Mouse (Mus musculus) urinary bladder, postnatal 4 days (tissue): Measurements from ENCODE around the gene Eif3c.

Experiments used
- DNase-seq, 2 experiments: peaks; one replicate each; pipeline ENCODE4 v3.0.0; 2021 to 2022; ENCODE audit warnings: low spot score in 2 of 2

Gene Eif3c

GRCm38 (mm10) chr7:126554796-126555195, 11.4 kb downstream of the Eif3c start:
- no peak for DNase-seq

GRCm38 (mm10) chr7:126545631-126546030, 20.6 kb downstream of the Eif3c start:
- DNase-seq, result no peak

- DNase-seq, result no peak
These were observed 24.6 kb downstream of the Eif3c start for GRCm38 (mm10) chr7:126541661-126542060.

- DNase-seq, result no peak
These were observed 28.2 kb downstream of the Eif3c start for GRCm38 (mm10) chr7:126537820-126538585.

GRCm38 (mm10) chr7:126536466-126536865, 29.7 kb downstream of the Eif3c start:
- DNase-seq, result no peak

GRCm38 (mm10) chr7:126535766-126536165, 30.4 kb downstream of the Eif3c start:
- no peak for DNase-seq

GRCm38 (mm10) chr7:126533434-126533833, 32.8 kb downstream of the Eif3c start:
- no peak for DNase-seq

GRCm38 (mm10) chr7:126528166-126528577, 38.0 kb downstream of the Eif3c start:
- no peak for DNase-seq

GRCm38 (mm10) chr7:126523316-126523715, 42.9 kb downstream of the Eif3c start:
- no peak for DNase-seq

- DNase-seq, result peak; percentile 36 to 62
These were observed 46.7 kb downstream of the Eif3c start for GRCm38 (mm10) chr7:126519513-126519912.

GRCm38 (mm10) chr7:126518261-126518941, 47.8 kb downstream of the Eif3c start:
- peak in 1 of 2 experiments; percentile 42 for DNase-seq

GRCm38 (mm10) chr7:126511287-126511686, 54.9 kb downstream of the Eif3c start:
- DNase-seq, result peak in 1 of 2 experiments; percentile 40

GRCm38 (mm10) chr7:126507126-126507778, 59.0 kb downstream of the Eif3c start:
- peak in 1 of 2 experiments; percentile 54 for DNase-seq

GRCm38 (mm10) chr7:126504913-126505312, 61.3 kb downstream of the Eif3c start:
- peak in 1 of 2 experiments; percentile 28 for DNase-seq

- DNase-seq, result peak; percentile 99
These were observed 62.8 kb downstream of the Eif3c start, which contains the start of gene Atxn2l for GRCm38 (mm10) chr7:126503273-126503878. TSS of gene Atxn2l (minus strand) at chr7:126503437.

- no peak for DNase-seq
These were observed 63.5 kb downstream of the Eif3c start for GRCm38 (mm10) chr7:126502751-126503150.

- peak; percentile 89 to 92 for DNase-seq
These were observed 64.0 kb downstream of the Eif3c start for GRCm38 (mm10) chr7:126502023-126502741.

GRCm38 (mm10) chr7:126501684-126502022, 64.6 kb downstream of the Eif3c start:
- no peak for DNase-seq

GRCm38 (mm10) chr7:126499416-126499815, 66.8 kb downstream of the Eif3c start:
- no peak for DNase-seq

GRCm38 (mm10) chr7:126497966-126498365, 68.2 kb downstream of the Eif3c start:
- no peak for DNase-seq

- DNase-seq, result no peak
These were observed 69.7 kb downstream of the Eif3c start for GRCm38 (mm10) chr7:126496475-126496874.
